Mouse (Mus musculus) thymus, postnatal 4 days (tissue): Measurements from ENCODE around the gene Ciapin1.

ENCODE experiments used
- DNase-seq: peaks from one replicate; pipeline ENCODE4 v3.0.0; 2021

Ciapin1 gene

DNA sequence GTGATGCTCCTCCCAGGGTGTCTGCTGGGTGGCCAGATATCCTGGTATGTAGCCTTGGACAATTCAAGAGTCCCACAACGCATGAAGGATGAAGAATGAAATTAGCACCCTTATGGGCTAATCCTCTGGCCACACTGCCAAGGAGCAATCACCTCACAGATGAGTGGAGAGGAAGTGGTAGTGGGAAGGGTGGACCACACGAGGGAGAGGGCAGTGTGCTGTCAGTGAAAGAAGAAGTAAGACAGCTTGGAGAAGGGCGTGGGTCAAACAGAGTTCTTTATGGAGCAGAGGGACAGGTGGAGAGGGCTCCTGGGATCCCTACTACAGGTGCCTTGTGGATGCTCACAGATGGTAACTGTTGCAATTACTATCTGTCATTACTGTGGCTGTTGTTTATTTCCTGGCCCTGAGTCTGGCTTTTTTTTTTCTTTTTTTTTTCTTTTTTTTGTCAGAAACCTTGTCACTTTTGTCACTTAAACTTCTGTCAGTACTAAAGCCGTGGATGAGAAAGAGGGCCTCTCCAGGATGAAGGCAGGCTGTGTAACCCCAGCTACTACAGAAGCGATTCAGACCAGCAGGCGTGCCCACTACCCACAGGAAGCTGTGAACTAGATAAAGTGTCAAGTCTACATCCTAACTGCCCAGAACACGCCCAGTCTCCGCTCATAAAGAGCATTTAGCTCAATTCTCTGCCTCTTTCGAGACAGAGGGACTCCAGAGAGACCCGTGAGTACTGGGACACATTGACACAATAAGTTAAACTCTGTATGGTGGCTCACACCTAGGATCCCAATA lies 33.4 kb downstream of the Ciapin1 start:
- no peak for DNase-seq

DNA sequence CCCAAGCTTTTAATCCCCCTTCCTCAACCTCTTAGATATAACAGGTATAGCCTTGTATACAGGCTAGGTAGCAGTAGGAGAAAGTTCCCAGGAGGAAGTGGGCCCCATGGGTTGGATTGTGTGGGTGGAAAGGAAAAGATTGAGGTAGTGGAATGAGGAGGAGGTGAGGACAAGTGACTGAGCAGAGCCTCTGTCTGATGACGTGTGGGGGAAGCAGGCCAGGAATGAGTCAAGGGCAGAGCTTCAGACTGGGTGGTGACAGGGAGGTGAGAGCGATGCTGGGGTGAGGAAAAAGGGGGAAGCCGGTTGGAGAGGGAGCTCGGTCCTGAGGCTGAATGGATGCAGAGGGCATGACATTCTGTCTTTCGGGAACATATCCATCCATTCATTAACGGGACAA lies 34.6 kb downstream of the Ciapin1 start:
- DNase-seq = no peak

DNA sequence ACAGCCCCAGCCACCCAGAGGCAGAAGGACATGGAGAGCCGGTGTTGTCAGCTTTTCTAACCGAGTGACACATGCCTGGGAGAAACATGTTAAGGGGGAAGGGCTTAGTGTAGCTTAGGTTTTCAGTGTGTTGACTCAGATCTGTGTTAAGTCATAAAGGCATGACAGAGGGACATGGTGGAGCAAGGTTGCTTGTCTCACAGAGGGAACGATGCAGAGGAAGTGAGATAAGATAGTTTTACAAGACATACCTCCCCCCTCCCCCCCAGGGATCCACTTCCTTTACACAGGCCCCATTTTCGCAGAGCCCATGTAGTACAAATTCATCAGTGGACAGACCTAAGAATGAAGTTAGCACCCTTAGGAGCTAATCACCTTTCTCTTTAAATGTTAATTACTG lies 35.8 kb downstream of the Ciapin1 start:
- DNase-seq = no peak

- DNase-seq = no peak
Observed at GRCm38 (mm10) chr8:94801293-94802095, 36.7 kb downstream of the Ciapin1 start.

DNA sequence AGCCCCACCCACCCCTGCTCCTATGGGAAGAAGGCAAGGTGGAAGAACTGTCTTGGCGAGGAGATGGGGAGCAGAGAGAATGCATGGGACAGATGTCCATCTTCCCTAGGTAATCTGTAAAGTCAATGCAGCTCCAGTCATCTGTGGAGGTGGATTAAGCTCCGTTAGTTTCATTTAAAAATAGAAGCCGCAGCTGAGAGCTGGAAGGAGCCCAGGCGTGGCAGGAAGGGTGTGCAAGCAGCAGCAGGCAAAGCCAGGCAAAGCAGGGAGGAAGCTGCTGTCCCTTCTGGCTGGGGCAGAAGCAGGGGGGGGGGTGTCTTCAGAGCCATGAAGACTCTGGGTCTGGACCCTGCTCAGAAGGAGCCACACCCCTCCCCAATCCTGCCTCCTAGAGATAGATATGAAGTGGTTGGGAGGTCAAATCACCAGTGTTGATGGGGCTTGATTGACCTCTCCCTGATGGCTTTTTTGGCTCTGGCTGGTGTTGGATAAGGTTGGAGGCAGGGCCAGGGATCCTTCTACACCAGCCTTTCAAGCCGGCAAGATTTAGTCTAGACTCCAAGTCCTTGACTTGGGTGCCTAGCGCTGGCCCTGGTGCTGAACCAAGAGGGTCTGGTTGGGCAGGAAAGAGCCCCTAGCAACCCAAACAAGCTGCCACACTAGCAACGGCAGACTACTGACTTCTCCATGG lies 37.7 kb downstream of the Ciapin1 start:
- DNase-seq = peak; percentile 66

GRCm38 (mm10) chr8:94794782-94795181 lies 43.4 kb downstream of the Ciapin1 start:
- DNase-seq = no peak

GRCm38 (mm10) chr8:94794368-94794767 lies 43.8 kb downstream of the Ciapin1 start:
- DNase-seq = no peak

- DNase-seq = no peak
Observed at GRCm38 (mm10) chr8:94789256-94789955, 48.8 kb downstream of the Ciapin1 start.

DNA sequence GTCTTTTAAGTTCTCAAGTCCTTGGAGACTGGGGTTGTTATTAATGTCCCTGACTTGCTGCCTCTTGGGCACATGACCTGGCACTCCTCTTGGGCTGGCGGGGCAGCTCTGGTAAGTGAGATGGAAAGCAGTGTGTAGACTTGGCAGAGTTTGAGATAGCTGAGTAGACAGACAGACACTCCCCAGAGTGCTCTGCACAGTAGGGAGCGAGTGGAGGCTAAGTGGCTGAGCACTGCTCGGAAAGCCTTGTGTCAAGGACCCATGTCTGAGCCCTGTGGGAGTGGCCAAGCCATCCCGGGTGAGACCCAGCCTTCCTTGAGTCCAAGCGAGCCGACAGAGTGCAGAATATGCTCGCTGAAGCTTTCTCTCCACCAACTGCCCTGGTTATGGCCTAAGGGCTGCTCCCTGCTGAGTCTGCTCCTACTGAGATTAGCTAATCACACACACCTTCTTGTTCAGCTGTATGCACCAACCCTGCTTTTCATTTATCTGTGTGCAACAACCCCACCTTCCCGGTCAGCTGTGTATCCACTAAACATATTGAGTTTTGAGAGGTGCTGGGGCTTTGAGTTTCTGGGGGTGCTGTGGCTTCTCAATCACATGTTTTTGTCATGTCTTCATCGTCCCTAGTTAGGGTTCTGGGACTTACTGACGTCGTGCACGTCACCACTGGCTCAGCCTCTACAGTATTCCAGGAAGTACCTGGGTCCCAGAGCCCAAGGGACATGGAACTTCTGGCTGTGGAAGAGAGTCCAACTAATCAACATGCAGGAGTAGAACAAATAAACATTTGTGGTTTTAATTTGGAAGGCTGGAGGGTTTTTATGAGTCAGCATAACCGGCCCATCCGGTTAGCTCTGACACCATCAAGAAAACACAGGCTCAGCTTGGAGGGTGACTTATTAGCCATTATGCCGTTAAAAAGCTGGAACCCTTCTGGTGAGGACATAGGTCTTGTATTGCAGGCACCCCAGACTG lies 50.3 kb downstream of the Ciapin1 start:
- no peak for DNase-seq

DNA sequence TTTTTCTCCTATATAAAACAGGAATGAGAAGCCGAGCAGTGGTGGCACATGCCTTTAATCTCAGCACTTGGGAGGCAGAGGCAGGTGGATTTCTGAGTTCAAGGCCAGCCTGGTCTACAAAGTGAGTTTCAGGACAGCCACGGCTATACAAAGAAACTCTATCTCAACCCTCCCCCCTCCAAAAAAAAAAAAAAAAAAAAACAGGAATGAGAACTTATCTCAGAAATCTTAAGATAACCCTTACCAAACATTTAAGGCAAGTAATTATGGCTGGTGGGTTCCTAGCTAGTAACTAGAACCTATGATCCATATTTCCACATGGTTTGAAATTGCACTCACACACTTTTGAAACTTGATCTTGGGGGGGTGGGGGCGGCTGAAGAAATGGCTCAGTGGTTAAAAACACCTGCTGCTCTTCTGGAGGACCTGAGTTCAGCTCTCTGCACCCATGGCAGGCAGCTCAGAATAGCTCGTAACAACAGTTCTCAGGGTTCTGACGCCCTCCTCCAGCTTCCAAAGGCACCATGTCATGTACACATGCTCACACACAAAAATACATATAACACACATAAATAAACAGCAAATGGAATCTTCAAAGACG lies 52.1 kb downstream of the Ciapin1 start:
- no peak for DNase-seq

GRCm38 (mm10) chr8:94785247-94785985 lies 52.7 kb downstream of the Ciapin1 start:
- peak; percentile 67 for DNase-seq

GRCm38 (mm10) chr8:94783890-94784289 lies 54.3 kb downstream of the Ciapin1 start:
- DNase-seq = no peak

DNA sequence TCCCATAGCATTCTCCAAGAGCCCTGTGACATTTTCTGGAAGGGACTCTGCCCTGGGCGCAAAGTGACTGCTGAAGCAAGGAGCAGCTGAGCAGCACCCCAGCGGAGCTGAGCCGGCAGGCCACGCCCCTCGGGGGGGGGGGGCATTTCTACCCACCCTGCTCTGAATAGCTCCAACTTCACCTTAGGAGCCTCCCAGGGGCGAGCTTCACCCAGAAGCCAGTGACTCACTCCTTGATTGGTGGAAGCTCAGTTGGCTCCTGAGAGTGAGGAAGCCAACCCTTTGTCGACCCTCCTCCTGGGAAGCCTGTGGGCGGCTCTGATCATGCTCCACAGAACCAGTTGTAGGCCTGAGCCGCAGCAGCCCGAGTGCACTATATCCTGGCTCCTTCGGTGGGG lies 56.3 kb downstream of the Ciapin1 start:
- DNase-seq = no peak

GRCm38 (mm10) chr8:94781155-94781837 lies 56.9 kb downstream of the Ciapin1 start:
- no peak for DNase-seq

GRCm38 (mm10) chr8:94780491-94781154 lies 57.5 kb downstream of the Ciapin1 start:
- DNase-seq = no peak

DNA sequence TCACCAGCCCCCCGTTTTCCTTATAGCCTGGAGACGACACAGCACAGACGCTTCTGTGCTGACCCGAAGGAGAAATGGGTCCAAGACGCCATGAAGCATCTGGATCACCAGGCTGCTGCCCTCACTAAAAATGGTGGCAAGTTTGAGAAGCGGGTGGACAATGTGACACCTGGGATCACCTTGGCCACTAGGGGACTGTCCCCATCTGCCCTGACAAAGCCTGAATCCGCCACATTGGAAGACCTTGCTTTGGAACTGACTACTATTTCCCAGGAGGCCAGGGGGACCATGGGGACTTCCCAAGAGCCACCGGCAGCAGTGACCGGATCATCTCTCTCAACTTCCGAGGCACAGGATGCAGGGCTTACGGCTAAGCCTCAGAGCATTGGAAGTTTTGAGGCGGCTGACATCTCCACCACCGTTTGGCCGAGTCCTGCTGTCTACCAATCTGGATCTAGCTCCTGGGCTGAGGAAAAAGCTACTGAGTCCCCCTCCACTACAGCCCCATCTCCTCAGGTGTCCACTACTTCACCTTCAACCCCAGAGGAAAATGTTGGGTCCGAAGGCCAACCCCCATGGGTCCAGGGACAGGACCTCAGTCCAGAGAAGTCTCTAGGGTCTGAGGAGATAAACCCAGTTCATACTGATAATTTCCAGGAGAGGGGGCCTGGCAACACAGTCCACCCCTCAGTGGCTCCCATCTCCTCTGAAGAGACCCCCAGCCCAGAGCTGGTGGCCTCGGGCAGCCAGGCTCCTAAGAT lies 58.4 kb downstream of the Ciapin1 start:
- DNase-seq = no peak

DNA sequence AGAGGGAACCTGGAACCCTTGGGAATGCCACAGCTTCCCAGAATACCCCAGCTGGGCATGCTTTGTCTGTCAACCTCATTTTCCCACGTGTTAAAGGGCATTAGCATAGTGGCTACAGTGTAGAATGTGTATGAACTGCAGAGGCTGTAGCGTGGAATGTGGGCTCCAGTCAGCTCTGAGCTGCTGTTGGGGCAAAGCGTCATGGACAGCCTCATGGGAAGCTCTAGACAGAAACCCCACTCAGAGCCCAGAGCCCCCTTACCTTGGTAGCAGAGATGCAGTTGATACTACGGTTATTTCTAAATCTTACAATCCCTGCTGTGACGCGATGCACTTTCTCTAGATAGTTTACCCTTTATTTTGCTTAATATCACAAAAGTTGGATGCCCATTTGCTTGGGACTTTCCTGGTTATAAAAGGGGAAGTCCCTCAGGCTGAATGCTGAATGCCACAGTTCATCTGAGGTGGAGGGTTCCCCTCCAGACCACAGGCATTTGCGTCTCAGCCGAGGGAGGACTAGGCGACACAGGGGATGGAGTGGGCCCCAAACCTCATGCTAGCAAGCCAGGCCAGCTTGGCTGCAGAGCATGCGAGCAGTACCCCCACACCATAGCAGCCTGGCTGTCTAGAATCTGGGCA lies 59.1 kb downstream of the Ciapin1 start:
- DNase-seq = no peak

DNA sequence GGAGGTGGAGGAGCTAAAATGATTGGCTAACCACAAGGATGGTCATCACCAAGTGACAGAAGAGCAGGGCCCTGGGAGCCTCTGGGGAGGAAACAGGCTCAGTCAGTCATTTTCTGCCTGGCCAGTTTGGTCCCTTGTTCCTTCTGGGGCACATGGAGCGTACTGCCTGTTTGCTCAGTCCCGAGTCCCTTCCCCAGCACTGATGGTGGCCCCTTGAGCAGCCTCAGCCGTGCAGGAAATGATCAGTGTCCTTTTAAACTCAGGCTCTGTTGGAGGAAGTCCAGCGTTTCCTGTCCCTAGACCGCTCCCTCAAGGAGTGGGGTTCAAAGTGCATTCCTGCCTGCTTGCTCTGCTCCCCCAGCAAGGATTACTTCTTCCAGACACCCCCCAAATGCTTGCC lies 59.7 kb downstream of the Ciapin1 start:
- DNase-seq = no peak
